Mouse (Mus musculus): ENCODE data around the gene Akr1b10.

GRCm38 (mm10) chr6:34406746-34407145 lies 22.7 kb downstream of the Akr1b10 start:
- no peak for TF ChIP-seq CTCF (IDR thresholded peaks at IDR 0.05; ENCODE audit: low read depth, low read length)
- TF ChIP-seq POLR2A (IDR thresholded peaks at IDR 0.05; ENCODE audit: borderline replicate concordance, low read depth, low read length) = no peak

All from bone marrow macrophage, adult 2 months (primary cell).